Mouse (Mus musculus) forebrain, embryonic 16.5 days (tissue): ENCODE results near the gene B3gntl1. TPM values are rescaled to one million over a fixed set of nuclear protein-coding genes. Genes with fewer than 3 reads are reported as not detected.

ENCODE experiments used
- ATAC-seq: fragments of 200-750 bp; cut with Nextera tagmentation; 2 replicates; pipeline ENCODE4 v1.8.0; 2017; ENCODE audit warnings: mild to moderate bottlenecking, moderate library complexity
- H3K27ac ChIP-seq: fragments of 300-500 bp; sonication (generic); 2 replicates; pipeline ENCODE4 v1.5.1; 2014; ENCODE audit warnings: low read length, control low read depth
- H3K27me3 ChIP-seq: fragments of 300-500 bp; sonication (generic); replicated peaks from 2 replicates; pipeline ENCODE4 v1.6.1; 2014; ENCODE audit warnings: low read length; ENCODE audit not compliant: control insufficient read depth, insufficient read depth
- H3K36me3 ChIP-seq: fragments of 300-500 bp; sonication (generic); 2 replicates; pipeline ENCODE4 v1.6.1; 2014; ENCODE audit not compliant: control insufficient read depth, insufficient read depth
- H3K4me1 ChIP-seq: fragments of 300-500 bp; sonication (generic); replicated peaks from 2 replicates; pipeline ENCODE4 v1.6.1; 2014; ENCODE audit warnings: low read length; ENCODE audit not compliant: control insufficient read depth, insufficient read depth
- H3K4me2 ChIP-seq: fragments of 300-500 bp; sonication (generic); 2 replicates; pipeline ENCODE4 v1.6.1; 2014; ENCODE audit warnings: mild to moderate bottlenecking, low read length, control low read depth
- H3K4me3 ChIP-seq: fragments of 300-500 bp; sonication (generic); replicated peaks from 2 replicates; pipeline ENCODE4 v1.5.1; 2014; ENCODE audit warnings: mild to moderate bottlenecking, low read length, control low read depth
- H3K9ac ChIP-seq: fragments of 300-500 bp; sonication (generic); replicated peaks from 2 replicates; pipeline ENCODE4 v1.6.1; 2014; ENCODE audit warnings: low read depth, low read length, control low read depth
- H3K9me3 ChIP-seq: fragments of 300-500 bp; sonication (generic); 2 replicates; pipeline ENCODE4 v1.6.1; 2016; ENCODE audit warnings: low read length; ENCODE audit not compliant: control insufficient read depth
- WGBS: fragments of 180-500 bp; shearing (Covaris S2); extraction: QIAGEN DNeasy Blood & Tissue Kit; methylation state at CpG from one replicate; pipeline ENCODE4 v1.1.7; 2014; 5-methylcytosine and 5-hydroxymethylcytosine counted together
- polyA plus RNA-seq: library from polyadenylated mRNA; unstranded; fragments of >200 nt; fragmentation: Nextera tagmentation; extraction: Ambion mirVana; gene quantifications from 2 replicates; pipeline ENCODE4 v1.2.1, GENCODE M21; 2015

The B3gntl1 gene
- polyA plus RNA-seq, 1 experiment from 2014 or later, result 7.4 TPM

DNA sequence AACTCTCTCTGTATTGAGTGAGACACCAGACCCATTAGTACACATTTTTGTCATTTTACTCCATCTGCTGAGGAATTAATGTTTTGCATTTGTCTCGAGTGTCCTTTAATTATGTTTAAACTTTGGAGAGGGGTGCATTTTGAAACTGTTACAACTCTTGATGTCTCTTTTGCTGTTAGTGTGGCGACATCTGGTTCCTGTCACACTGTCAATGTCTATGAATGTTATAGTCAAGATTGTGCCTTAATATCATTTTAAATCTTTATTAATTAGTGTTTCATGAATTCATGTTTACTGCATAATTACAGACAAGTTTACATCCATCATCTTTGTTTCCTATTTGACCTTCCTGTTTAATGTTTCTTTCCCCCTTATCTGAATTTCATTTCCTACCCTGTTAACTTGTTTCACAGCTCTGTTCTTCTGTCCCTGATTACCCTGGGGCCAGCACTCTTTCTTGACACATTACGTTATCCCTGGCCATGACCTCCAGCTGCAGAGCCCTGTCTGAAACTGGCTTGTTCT, 56.9 kb downstream of the B3gntl1 start:
- H3K4me1 ChIP-seq, result no peaks in the 10 kb centered on the region
- no peak overlapping the region for H3K4me2 ChIP-seq
- WGBS, result 84% methylated on average over 3 of the region's 3 CpGs
- no peak overlapping the region for H3K4me3 ChIP-seq
- H3K9me3 ChIP-seq, result no peaks in the 10 kb centered on the region
- no peak for ATAC-seq
- no peak overlapping the region for H3K9ac ChIP-seq
- no peak overlapping the region for H3K27ac ChIP-seq
- peaks cover 25% of the 10 kb centered on the region for H3K36me3 ChIP-seq
- no peaks in the 10 kb centered on the region for H3K27me3 ChIP-seq

- H3K27me3 ChIP-seq, result no peaks in the 10 kb centered on the region
- no peak overlapping the region for H3K4me3 ChIP-seq
- no peak overlapping the region for H3K27ac ChIP-seq
- no peaks in the 10 kb centered on the region for H3K9me3 ChIP-seq
- no peak for ATAC-seq
- H3K4me1 ChIP-seq, result no peaks in the 10 kb centered on the region
- no peak overlapping the region for H3K9ac ChIP-seq
- no peak overlapping the region for H3K4me2 ChIP-seq
- H3K36me3 ChIP-seq, result peaks cover 23% of the 10 kb centered on the region
Measured at GRCm38 (mm10) chr11:121610976-121611375, 62.0 kb downstream of the B3gntl1 start.

GRCm38 (mm10) chr11:121605604-121606003, 67.3 kb downstream of the B3gntl1 start:
- no peaks in the 10 kb centered on the region for H3K9me3 ChIP-seq
- 97% methylated on average over 6 of the region's 6 CpGs for WGBS
- no peaks in the 10 kb centered on the region for H3K27me3 ChIP-seq
- H3K4me1 ChIP-seq, result no peaks in the 10 kb centered on the region
- H3K27ac ChIP-seq, result no peak overlapping the region
- H3K36me3 ChIP-seq, result peaks cover 26% of the 10 kb centered on the region
- no peak overlapping the region for H3K4me2 ChIP-seq
- no peak overlapping the region for H3K4me3 ChIP-seq
- ATAC-seq, result no peak
- H3K9ac ChIP-seq, result no peak overlapping the region

- Histone ChIP-seq H3K4me3 (no peak overlapping the region), H3K27me3 (no peaks in the 10 kb centered on the region), H3K4me1 (no peaks in the 10 kb centered on the region), H3K27ac (no peak overlapping the region), H3K4me2 (no peak overlapping the region), H3K36me3 (peaks cover 26% of the 10 kb centered on the region), H3K9me3 (no peaks in the 10 kb centered on the region), H3K9ac (no peak overlapping the region)
- ATAC-seq, result no peak
- 79% methylated on average over 3 of the region's 3 CpGs for WGBS
Measured at GRCm38 (mm10) chr11:121601422-121601821, 71.5 kb downstream of the B3gntl1 start.

DNA sequence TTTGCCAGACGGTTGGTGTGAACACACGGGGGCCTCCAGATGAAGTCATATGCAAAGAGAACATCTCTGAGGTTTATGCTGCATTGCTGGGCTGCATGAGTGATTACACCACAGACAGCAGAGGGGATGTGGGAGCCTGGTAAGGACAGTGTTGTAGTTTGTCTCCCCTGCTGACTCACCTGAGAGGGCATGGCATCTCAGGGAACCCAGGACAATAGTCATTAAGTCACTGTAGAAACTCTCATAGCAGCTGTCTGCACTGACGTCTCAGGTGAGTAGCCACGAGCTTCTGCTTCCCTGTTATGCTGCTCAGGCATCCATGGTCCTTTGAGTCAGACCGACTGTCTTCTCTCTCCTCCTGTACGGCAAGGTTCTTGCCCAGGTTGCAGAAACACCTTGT, 75.7 kb downstream of the B3gntl1 start:
- Histone ChIP-seq H3K4me2 (no peak overlapping the region), H3K9me3 (no peaks in the 10 kb centered on the region), H3K4me3 (no peak overlapping the region), H3K27ac (no peak overlapping the region), H3K27me3 (no peaks in the 10 kb centered on the region), H3K4me1 (no peaks in the 10 kb centered on the region), H3K36me3 (peaks cover 16% of the 10 kb centered on the region), H3K9ac (no peak overlapping the region)
- no peak for ATAC-seq
- WGBS, result 82% methylated on average over 6 of the region's 6 CpGs

GRCm38 (mm10) chr11:121581856-121582255, 91.1 kb downstream of the B3gntl1 start:
- H3K36me3 ChIP-seq, result peaks cover 9% of the 10 kb centered on the region; the same call in 1 of the 2 replicates
- ATAC-seq, result no peak
- peak overlapping the region; percentile 47; the same call in 1 of the 2 replicates for H3K27ac ChIP-seq
- H3K9me3 ChIP-seq, result no peaks in the 10 kb centered on the region
- H3K4me3 ChIP-seq, result no peak overlapping the region
- no peak overlapping the region for H3K4me2 ChIP-seq
- no peaks in the 10 kb centered on the region for H3K27me3 ChIP-seq
- H3K9ac ChIP-seq, result no peak overlapping the region
- H3K4me1 ChIP-seq, result no peaks in the 10 kb centered on the region; the same call in 1 of the 2 replicates

Other genes with a start within 250 kb of the B3gntl1 start
- gene Fn3k, start 238.2 kb downstream of the B3gntl1 start, polyA plus RNA-seq, result 4.1 and 5.1 TPM in 2 replicates
- gene Tbcd, start 221.2 kb downstream of the B3gntl1 start, polyA plus RNA-seq, result 60.2 and 61.9 TPM in 2 replicates
- gene Zfp750, start 153.8 kb downstream of the B3gntl1 start, polyA plus RNA-seq, result 0.34 and 0.66 TPM in 2 replicates
- gene Metrnl, start 28.4 kb upstream of the B3gntl1 start, polyA plus RNA-seq, result 6.0 and 6.3 TPM in 2 replicates
- not detected in 2 replicates for gene Ptchd3, start 157.1 kb upstream of the B3gntl1 start, polyA plus RNA-seq